Mouse (Mus musculus) bone marrow macrophage, adult 2 months (primary cell): ENCODE results near the gene Lemd1.

Source experiments
- CTCF ChIP-seq: IDR thresholded peaks from 2 replicates; pipeline ENCODE4 v1.5.1; 2012; ENCODE audit warnings: low read depth, mild to moderate bottlenecking, low read length, moderate library complexity
- POLR2A ChIP-seq: IDR thresholded peaks from 2 replicates; pipeline ENCODE4 v1.6.1; 2012; ENCODE audit warnings: mild to moderate bottlenecking, low read depth, low read length, borderline replicate concordance

DNA sequence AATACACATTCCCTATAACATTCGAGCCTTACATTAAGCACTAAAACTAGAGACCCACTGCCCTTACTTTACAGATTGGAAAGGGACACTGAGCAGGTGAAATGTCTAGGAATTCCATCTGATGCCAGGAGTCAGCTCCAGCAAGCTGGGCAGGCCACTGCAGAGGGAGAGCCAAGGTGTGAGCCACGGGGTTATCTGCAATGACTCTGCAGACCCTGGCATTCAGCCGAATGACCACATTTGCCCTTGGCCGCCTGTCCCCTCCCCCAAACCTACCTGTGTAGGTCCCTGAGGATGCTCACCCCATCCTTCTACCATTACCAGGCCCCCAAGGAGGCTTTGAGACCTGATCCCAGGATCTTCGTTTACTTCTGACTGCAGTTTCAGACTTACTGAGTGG lies 108.5 kb downstream of the Lemd1 start:
- TF ChIP-seq CTCF: no peak
- no peak for TF ChIP-seq POLR2A
